Mouse (Mus musculus): ENCODE data around the gene Rgs17. TPM values are rescaled to one million over a fixed set of nuclear protein-coding genes. Genes with fewer than 3 reads are reported as not detected.
"Not testable (repeated sequence)": the region's sequence is repeated elsewhere in the genome, so short reads cannot be mapped to it uniquely, and the experiment has no call there.

Gene Rgs17
- total RNA-seq (2014; rRNA removed; ENCODE audit: low replicate concordance) (0.34 and 0.39 TPM in 2 replicates), polyA plus RNA-seq (2015; fragmentation: Nextera tagmentation; extraction: Ambion mirVana) (0.45 and 0.67 TPM in 2 replicates)

GRCm38 (mm10) chr10:5922294-5922828 is at the start of gene Rgs17:
Rgs17 (minus strand) TSS chr10:5922400.
- H3K4me1 ChIP-seq (ENCODE audit: control insufficient read depth, insufficient read depth) = peaks cover 5% of the 10 kb centered on the region; the same call in 1 of the 2 replicates
- H3K4me2 ChIP-seq (ENCODE audit: low read depth, low read length) = peak within 1 kb of the TSS; percentile 91
- ATAC-seq (ENCODE audit: insufficient read depth, low read depth) (peak; percentile 66), DNase-seq (ENCODE audit: low spot score) (peak; percentile 32)
- no peaks in the 10 kb centered on the region for H3K9me3 ChIP-seq (replicated peaks; ENCODE audit: control insufficient read depth, low read length)
- no peaks in the 10 kb centered on the region for H3K36me3 ChIP-seq (replicated peaks; ENCODE audit: control insufficient read depth, insufficient read depth, low read length)
- no peak for TF ChIP-seq EP300 (IDR thresholded peaks at IDR 0.05; ENCODE audit: low read depth)
- no peak for TF ChIP-seq CTCF (IDR thresholded peaks at IDR 0.05; ENCODE audit: low read depth)
- under 1% methylated on average over 24 of the region's 35 CpGs for WGBS
- H3K27ac ChIP-seq (ENCODE audit: low read depth) = no peak within 1 kb of the TSS
- peaks cover 26% of the 10 kb centered on the region; the same call in 1 of the 2 replicates for H3K27me3 ChIP-seq (ENCODE audit: control insufficient read depth, insufficient read depth, low read length)
- H3K9ac ChIP-seq (replicated peaks; ENCODE audit: low read depth, low read length) = peak within 1 kb of the TSS; percentile 45
- peak within 1 kb of the TSS; percentile 58 for H3K4me3 ChIP-seq (ENCODE audit: low read depth, low read length)

GRCm38 (mm10) chr10:5967655-5968054 is 45.5 kb upstream of the Rgs17 start:
- Histone ChIP-seq H3K9ac (replicated peaks; ENCODE audit: low read depth, low read length) (no peak overlapping the region), H3K4me1 (ENCODE audit: control insufficient read depth, insufficient read depth) (no peaks in the 10 kb centered on the region), H3K4me2 (ENCODE audit: low read depth, low read length) (no peak overlapping the region), H3K9me3 (replicated peaks; ENCODE audit: control insufficient read depth, low read length) (no peaks in the 10 kb centered on the region), H3K27me3 (ENCODE audit: control insufficient read depth, insufficient read depth, low read length) (no peaks in the 10 kb centered on the region), H3K36me3 (replicated peaks; ENCODE audit: control insufficient read depth, insufficient read depth, low read length) (no peaks in the 10 kb centered on the region), H3K4me3 (ENCODE audit: low read depth, low read length) (no peak overlapping the region), H3K27ac (ENCODE audit: low read depth) (no peak overlapping the region)
- DNase-seq (ENCODE audit: low spot score) (no peak), ATAC-seq (ENCODE audit: insufficient read depth, low read depth) (no peak)
- 71% methylated on average over 2 of the region's 2 CpGs for WGBS
- TF ChIP-seq EP300 (IDR thresholded peaks at IDR 0.05; ENCODE audit: low read depth) (no peak), CTCF (IDR thresholded peaks at IDR 0.05; ENCODE audit: low read depth) (no peak)

- H3K4me3 ChIP-seq (ENCODE audit: low read depth, low read length); DNase-seq (ENCODE audit: low spot score): not testable (repeated sequence)
These were observed 31.6 kb upstream of the Rgs17 start for GRCm38 (mm10) chr10:5953787-5954186.

GRCm38 (mm10) chr10:5924261-5924660 is 2.1 kb upstream of the Rgs17 start:
- H3K4me3 ChIP-seq (ENCODE audit: low read depth, low read length) = no peak overlapping the region
- no peaks in the 10 kb centered on the region for H3K9me3 ChIP-seq (replicated peaks; ENCODE audit: control insufficient read depth, low read length)
- TF ChIP-seq CTCF (IDR thresholded peaks at IDR 0.05; ENCODE audit: low read depth) (no peak), EP300 (IDR thresholded peaks at IDR 0.05; ENCODE audit: low read depth) (no peak)
- no peaks in the 10 kb centered on the region for H3K36me3 ChIP-seq (replicated peaks; ENCODE audit: control insufficient read depth, insufficient read depth, low read length)
- H3K27ac ChIP-seq (ENCODE audit: low read depth) = no peak overlapping the region
- no peak overlapping the region for H3K9ac ChIP-seq (replicated peaks; ENCODE audit: low read depth, low read length)
- DNase-seq (ENCODE audit: low spot score) (no peak), ATAC-seq (ENCODE audit: insufficient read depth, low read depth) (no peak)
- no peak overlapping the region for H3K4me2 ChIP-seq (ENCODE audit: low read depth, low read length)
- H3K4me1 ChIP-seq (ENCODE audit: control insufficient read depth, insufficient read depth) = peaks cover 5% of the 10 kb centered on the region; the same call in 1 of the 2 replicates
- 80% methylated on average over 5 of the region's 5 CpGs for WGBS
- H3K27me3 ChIP-seq (ENCODE audit: control insufficient read depth, insufficient read depth, low read length) = peaks cover 26% of the 10 kb centered on the region; the same call in 1 of the 2 replicates

More at GRCm38 (mm10) chr10:5953787-5954186, 31.6 kb upstream of the Rgs17 start:
- H3K9ac ChIP-seq (replicated peaks; ENCODE audit: low read depth, low read length); ATAC-seq (ENCODE audit: insufficient read depth, low read depth); H3K36me3 ChIP-seq (replicated peaks; ENCODE audit: control insufficient read depth, insufficient read depth, low read length); H3K27ac ChIP-seq (ENCODE audit: low read depth); H3K4me1 ChIP-seq (ENCODE audit: control insufficient read depth, insufficient read depth); H3K4me2 ChIP-seq (ENCODE audit: low read depth, low read length); H3K27me3 ChIP-seq (ENCODE audit: control insufficient read depth, insufficient read depth, low read length); H3K9me3 ChIP-seq (replicated peaks; ENCODE audit: control insufficient read depth, low read length): not testable (repeated sequence)

- Histone ChIP-seq H3K36me3 (replicated peaks; ENCODE audit: control insufficient read depth, insufficient read depth, low read length) (no peaks in the 10 kb centered on the region), H3K9ac (replicated peaks; ENCODE audit: low read depth, low read length) (no peak overlapping the region), H3K4me2 (ENCODE audit: low read depth, low read length) (no peak overlapping the region), H3K27me3 (ENCODE audit: control insufficient read depth, insufficient read depth, low read length) (peaks cover 26% of the 10 kb centered on the region; the same call in 1 of the 2 replicates), H3K4me3 (ENCODE audit: low read depth, low read length) (no peak overlapping the region), H3K4me1 (ENCODE audit: control insufficient read depth, insufficient read depth) (peaks cover 5% of the 10 kb centered on the region; the same call in 1 of the 2 replicates), H3K9me3 (replicated peaks; ENCODE audit: control insufficient read depth, low read length) (no peaks in the 10 kb centered on the region), H3K27ac (ENCODE audit: low read depth) (no peak overlapping the region)
- DNase-seq (ENCODE audit: low spot score) = no peak
- no peak for ATAC-seq (ENCODE audit: insufficient read depth, low read depth)
- 23% methylated on average over 9 of the region's 9 CpGs for WGBS
- TF ChIP-seq CTCF (IDR thresholded peaks at IDR 0.05; ENCODE audit: low read depth) (no peak), EP300 (IDR thresholded peaks at IDR 0.05; ENCODE audit: low read depth) (no peak)
These were observed 896 bp upstream of the Rgs17 start for GRCm38 (mm10) chr10:5923096-5923495.

- Histone ChIP-seq H3K4me1 (ENCODE audit: control insufficient read depth, insufficient read depth) (peaks cover 5% of the 10 kb centered on the region; the same call in 1 of the 2 replicates), H3K9ac (replicated peaks; ENCODE audit: low read depth, low read length) (peak overlapping the region; percentile 45), H3K27me3 (ENCODE audit: control insufficient read depth, insufficient read depth, low read length) (peaks cover 26% of the 10 kb centered on the region; the same call in 1 of the 2 replicates), H3K4me2 (ENCODE audit: low read depth, low read length) (peak overlapping the region; percentile 91), H3K36me3 (replicated peaks; ENCODE audit: control insufficient read depth, insufficient read depth, low read length) (no peaks in the 10 kb centered on the region), H3K4me3 (ENCODE audit: low read depth, low read length) (peak overlapping the region; percentile 58), H3K27ac (ENCODE audit: low read depth) (no peak overlapping the region), H3K9me3 (replicated peaks; ENCODE audit: control insufficient read depth, low read length) (no peaks in the 10 kb centered on the region)
- DNase-seq (ENCODE audit: low spot score) (no peak), ATAC-seq (ENCODE audit: insufficient read depth, low read depth) (no peak)
- TF ChIP-seq EP300 (IDR thresholded peaks at IDR 0.05; ENCODE audit: low read depth) = no peak
- no peak for TF ChIP-seq CTCF (IDR thresholded peaks at IDR 0.05; ENCODE audit: low read depth)
- under 1% methylated on average over 31 of the region's 31 CpGs for WGBS
These were observed 429 bp downstream of the Rgs17 start for GRCm38 (mm10) chr10:5921771-5922170.

Measured in heart, postnatal 0 days (tissue).